Mouse (Mus musculus) cerebellum, postnatal 10 days (tissue): Measurements from ENCODE around the gene Sdk2.

ENCODE experiments used
- DNase-seq, 2 experiments: peaks; one replicate each; pipeline ENCODE4 v3.0.0; 2021; ENCODE audit warnings: mixed read lengths in 2 of 2

Sdk2 gene

DNA sequence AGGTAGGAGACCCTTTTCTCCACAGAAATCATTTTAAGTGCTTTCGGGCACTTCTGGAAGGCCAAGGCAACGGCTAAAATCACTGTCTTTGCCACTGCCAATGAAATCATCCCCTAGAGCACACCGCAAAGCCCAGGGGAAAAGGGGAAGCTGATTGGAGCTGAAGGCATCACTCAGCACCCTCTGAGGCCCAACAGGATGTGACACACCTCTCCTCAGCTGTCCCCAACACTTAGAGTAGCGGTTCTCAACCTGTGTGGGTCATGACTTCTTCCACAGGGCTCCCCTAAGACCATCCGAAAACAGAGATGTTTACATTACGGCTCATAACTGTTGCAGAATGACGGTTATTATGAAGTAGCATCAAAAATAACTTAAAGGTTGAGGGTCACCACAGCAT is 305.2 kb downstream of the Sdk2 start:
- DNase-seq = no peak

DNA sequence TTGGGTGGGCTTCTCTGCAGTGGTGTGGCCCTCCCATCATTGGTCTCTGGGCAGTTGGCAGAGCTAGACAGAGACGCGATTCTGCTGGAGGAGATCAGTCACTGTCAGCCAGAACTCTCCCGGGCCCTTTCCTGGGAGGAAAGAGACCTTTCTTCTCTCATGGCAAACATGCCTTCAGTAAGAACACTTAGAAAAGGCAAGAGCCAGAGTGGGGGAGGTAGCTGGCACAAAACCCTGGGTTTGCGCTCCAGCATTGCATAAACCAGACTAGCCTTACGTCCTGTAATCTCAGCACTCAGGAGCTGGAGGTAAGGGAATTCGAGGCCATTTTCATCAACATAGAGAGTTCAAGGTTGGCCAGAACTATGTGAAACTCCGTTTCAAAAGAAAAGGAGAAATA is 306.4 kb downstream of the Sdk2 start:
- DNase-seq = no peak

DNA sequence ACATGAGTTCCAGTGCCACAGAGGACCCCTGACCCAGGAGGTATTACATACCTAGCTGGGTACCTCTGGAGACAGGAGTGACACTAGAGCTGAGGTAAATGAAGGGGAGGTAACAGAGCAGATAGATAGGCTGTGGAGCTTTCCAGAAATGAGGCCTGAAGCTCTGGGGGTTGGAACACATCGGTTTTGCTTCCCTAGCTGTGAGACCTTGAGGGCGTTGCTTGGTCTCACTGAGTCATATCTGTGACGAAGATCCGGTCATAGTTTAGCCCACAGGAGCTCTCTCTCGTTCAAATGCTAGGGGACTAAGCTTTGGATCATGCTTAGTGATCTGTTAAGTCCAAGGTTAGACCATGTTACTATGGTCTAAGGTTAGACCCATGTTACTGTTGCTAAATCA is 308.0 kb downstream of the Sdk2 start:
- DNase-seq = no peak

- no peak for DNase-seq
Measured at GRCm38 (mm10) chr11:113756578-113756977, 310.3 kb downstream of the Sdk2 start.

GRCm38 (mm10) chr11:113755878-113756277 is 311.0 kb downstream of the Sdk2 start:
- DNase-seq = no peak

DNA sequence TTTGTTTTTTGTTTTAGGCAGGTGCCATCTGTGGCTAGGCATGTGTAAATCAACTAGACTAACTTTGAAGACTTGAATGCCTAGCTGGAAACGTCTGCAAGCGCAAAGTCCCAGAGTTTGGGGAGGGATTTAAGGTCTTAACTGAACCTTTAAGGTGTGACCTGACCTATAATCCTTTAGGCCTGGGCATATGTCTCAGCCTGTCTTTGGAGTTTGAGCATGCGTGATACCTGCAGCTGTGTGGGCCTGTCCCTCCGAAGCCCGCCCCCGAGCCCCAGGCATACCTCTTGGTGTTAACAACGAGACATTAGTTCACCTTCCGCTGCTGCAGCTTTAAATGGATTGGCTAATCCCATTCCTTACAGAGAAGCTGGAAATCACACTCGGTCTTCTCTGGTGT is 312.0 kb downstream of the Sdk2 start:
- DNase-seq = no peak

DNA sequence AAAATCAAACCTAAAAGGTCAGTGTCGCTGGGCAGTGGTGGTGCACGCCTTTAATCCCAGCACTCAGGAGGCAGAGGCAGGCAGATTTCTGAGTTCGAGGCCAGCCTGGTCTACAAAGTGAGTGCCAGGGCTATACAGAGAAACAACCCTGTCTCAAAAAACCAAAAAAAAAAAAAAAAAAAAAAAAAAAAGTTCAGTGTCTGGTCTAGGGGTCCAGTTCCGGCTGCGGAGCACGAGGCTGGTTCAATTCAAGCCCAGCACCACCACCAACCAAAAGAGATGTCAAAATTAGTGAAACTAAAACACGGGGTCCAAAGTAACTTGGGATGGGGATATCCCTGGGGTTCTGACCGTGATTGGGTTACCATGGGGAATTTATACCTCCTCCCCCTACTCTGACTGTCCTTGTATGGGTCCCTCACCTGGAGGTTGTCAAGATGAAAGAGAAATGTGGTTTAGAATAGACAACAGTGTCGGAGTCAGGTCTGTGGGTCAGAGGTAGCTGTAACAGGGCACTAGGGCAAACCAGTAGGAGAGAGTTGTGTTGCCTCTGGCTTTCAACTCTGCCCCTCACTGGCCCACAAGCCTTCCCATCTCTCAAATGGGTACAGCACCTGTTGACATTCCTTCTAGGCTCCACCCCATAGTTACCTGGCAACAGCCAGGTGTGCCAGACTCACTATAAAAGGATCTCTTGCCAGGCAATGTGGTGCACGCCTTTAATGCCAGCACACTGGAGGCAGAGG is 314.0 kb downstream of the Sdk2 start:
- no peak for DNase-seq

- no peak for DNase-seq
Measured at GRCm38 (mm10) chr11:113752158-113752661, 314.6 kb downstream of the Sdk2 start.

DNA sequence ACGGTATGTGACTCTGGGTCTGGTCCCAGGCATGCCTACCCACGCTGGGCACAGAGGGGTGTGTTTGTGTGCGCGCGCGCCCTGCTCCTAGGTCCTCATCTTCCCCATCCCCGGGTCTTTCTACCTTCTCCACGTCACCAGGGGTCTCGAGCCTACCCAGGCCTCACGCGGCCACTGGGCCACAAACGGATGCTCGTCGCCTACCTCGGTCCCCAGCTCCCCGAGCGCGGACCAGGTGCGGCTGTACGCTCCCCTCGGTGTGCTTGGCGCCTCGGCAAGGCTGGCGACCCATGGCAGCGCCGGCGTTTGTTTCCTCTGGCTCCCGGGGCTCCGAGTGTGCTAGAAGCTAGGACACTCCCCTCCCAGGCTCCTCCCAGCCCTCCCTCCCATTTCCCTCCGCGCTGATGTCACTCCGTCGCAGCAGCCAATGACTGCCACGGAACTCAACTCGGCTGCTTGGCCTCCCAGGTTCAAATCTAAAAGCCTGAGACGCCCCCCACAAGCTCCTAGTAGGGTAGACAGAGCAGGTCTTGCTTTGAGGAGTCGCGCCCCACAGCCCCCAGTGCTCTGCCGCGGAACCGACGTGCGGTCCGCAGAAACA is 315.3 kb downstream of the Sdk2 start, which contains the start of gene Cdc42ep4:
Cdc42ep4 (minus strand) TSS at position 398 of the 601 bp plus-strand sequence.
- DNase-seq = peak; percentile 88 to 93

GRCm38 (mm10) chr11:113750571-113751483 is 316.0 kb downstream of the Sdk2 start:
- DNase-seq = peak; percentile 76 to 77

- peak; percentile 53 to 56 for DNase-seq
Measured at GRCm38 (mm10) chr11:113749749-113750351, 317.0 kb downstream of the Sdk2 start.

DNA sequence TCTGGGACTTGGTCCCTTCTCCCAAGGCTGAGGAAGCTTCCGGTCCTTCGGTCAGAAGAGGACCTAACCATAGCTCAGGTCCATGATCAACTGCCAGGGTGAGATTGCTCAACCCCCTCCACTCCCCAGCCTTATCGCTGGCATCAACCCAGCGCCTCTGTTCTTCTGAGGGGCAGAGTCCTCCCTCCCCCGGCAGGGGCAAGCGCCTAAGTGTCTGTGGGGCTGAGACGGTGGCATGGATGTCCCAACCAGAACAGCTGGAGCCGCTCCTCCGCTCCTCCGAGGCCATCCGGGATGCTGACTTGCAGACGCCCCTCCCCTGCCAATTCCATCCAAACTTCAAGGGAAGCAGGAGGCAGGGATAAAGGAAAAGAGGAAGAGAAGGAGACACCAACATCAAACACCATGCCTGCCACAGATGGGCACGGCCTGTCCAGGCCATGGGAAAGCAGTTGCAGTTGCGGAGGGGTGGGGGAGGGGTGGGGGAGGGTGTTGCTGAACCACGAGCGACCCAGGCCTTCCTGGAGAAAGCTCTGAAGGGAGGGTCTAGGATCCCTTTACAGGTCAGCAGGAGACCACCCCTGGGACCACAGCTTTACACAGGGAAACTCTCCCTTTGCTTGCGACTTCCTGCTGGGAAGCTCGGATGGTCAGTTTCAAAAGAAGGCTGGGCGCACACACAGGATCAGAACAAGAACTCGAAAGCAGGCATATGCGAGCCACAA is 317.9 kb downstream of the Sdk2 start:
- peak in 1 of 2 experiments; percentile 32 for DNase-seq

DNA sequence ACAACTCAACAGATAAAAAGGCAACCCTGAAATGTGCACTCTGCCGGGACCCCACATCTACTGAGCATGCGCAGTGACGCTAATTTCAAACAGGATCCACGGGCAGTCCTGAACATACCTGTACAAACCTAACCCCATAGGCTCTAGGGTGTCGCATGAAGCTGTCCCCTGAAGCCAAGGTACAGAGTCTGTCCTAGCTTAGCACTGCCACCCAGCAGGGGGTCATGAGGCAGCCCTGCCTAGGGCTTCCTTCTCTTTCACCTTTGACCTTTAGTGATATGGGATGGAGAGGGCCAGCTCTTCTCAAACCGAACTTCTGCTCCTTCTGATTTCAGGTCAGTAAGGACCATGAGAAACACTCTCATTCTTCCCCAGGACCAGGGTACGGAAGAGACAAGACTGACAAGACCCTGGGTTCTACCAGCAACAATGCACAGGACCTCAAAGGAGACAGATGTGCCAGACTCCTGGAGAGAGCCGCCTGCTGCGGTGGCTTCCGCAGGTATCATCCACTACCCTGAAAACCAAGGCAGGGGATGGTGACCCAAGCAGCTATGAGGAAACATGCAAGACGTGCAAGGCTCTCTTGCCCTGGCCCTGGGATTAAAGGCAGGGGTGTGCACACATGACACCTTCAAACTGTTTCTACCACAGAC is 319.0 kb downstream of the Sdk2 start:
- no peak for DNase-seq

DNA sequence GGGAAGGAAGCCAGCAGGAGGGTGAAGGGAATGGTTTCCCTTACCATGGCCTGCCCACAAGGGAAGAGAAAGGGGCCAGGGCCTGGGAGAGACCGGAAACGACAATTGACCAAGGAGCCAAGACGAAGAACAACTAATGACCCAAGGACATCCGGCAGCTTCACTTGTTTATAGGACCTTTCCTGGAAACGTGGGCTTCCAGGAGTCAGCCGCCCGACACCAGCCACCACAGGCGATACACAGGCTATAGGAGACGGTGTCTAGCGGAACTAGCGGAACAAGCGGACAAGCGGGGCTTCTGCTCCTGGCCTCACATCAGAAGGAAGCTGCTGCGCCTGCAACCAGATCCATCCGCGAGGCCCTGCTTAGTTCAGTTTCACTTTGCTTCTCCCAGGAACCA is 319.8 kb downstream of the Sdk2 start:
- DNase-seq = no peak

GRCm38 (mm10) chr11:113745961-113746360 is 320.9 kb downstream of the Sdk2 start:
- no peak for DNase-seq

DNA sequence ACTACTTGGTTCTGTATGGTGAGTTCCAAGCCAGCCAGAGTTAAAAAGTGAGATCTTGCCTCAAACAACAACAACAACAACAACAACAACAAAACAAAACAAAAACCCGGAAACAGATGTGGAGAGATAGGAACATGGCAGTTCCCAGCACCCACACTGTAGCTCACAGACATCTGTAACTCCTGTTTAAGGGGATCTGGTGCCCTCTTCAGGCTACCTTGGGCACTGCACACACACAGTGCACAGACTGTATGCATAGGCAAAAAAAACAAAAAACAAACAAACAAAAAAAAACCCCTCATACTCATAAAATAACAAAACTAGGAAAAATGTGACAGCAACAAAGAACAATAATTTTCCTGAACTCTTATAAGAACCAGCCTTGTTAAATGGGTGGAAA is 323.8 kb downstream of the Sdk2 start:
- DNase-seq = no peak

DNA sequence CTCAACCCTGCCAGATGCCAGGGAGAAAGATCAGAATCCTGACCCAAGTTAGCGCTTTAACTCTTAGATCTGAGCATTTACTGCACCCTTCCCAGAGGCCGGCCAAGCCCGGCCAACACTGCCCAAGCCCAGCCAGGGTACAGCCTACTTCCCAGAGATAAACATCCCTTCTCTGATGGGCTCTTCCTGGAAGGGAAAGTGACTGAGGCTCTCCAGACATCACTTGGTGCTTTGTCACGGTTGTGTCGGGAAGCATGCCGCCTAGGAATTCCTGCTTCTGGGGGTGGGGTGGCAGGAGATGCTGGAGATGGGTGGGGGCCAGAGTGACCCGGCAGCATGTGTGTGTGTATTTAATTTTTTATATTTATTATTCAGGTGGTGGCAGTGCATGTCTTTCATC is 326.7 kb downstream of the Sdk2 start:
- no peak for DNase-seq

- peak; percentile 50 to 52 for DNase-seq
Measured at GRCm38 (mm10) chr11:113739213-113739612, 327.6 kb downstream of the Sdk2 start.

DNA sequence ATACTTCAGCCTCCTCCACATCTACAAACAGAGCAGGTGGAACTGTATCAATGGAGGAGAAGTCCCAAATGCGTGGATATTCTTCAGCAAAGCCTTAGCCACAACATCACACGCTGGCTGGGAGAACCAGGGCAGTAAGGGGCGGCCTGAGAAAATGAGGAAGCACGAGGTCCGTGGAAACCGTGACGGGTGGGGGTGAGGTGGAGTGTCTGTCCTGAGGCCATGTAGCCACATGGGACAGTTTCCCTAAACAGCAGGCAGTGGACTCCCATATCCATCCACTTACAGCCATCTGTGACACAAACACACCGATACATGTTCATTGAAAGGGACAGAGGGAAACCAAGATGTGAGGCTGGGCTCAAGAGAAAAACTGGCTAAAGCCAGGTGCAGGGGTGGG is 328.9 kb downstream of the Sdk2 start:
- DNase-seq = no peak

- DNase-seq = no peak
Measured at GRCm38 (mm10) chr11:113737553-113737854, 329.3 kb downstream of the Sdk2 start.

GRCm38 (mm10) chr11:113736848-113737552 is 329.8 kb downstream of the Sdk2 start:
- DNase-seq = no peak
